Mouse (Mus musculus) left cerebral cortex, postnatal 36 days (tissue): ENCODE data around the gene Zfand3. TPM values are rescaled to one million over a fixed set of nuclear protein-coding genes. Genes with fewer than 3 reads are reported as not detected.
A peak's percentile ranks its signal among the peaks of the same experiment; 100 is the strongest.

Source experiments
- DNase-seq, 2 experiments: peaks; one replicate each; pipeline ENCODE4 v3.0.0; 2021 to 2022; ENCODE audit warnings: low spot score in 2 of 2, mixed read lengths in 1 of 2
- intact Hi-C: fragments of 180-260 bp; cut with DNase I; formaldehyde crosslinking; loops from one replicate; pipeline ENCODE4 v1.15.1; 2025
- total RNA-seq, 2 experiments: library from RNA; stranded (reverse); gene quantifications; 2 replicates each; pipeline ENCODE4 v1.2.3; 2021

Gene Zfand3
- total RNA-seq, 2 experiments from 2014 or later: 107 to 120 TPM

DNA sequence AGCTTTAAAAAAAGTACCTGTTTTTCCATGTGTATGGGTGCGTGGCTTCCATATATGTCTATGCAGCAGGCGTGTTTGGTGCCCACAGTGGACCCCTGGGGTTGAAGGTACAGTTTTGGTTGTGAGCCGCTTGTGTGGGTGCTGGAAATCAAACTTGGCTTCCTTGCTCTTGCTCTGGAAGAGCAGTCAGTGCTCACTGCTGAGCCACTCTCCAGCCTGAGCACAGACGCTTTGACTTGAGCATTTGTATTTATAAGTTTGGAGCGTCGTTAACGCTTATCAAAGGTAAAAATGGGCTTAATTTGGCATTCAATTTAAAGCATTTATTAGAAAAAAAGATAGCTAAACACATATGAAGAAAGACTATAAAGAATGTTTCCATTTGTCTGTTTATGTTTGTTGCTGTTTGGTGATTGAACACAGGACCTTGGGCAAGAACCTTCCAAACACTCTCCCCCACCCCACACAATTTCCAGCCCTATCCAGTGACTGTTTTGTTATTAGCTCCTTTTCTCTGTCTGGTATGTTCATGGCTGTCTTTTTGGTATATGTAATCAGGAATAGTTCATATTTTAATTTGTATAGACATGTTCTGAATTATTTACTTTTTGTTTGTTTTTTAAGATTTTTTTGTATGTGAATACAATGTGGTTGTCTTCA is 38.8 kb downstream of the Zfand3 start:
- no peak for DNase-seq

DNA sequence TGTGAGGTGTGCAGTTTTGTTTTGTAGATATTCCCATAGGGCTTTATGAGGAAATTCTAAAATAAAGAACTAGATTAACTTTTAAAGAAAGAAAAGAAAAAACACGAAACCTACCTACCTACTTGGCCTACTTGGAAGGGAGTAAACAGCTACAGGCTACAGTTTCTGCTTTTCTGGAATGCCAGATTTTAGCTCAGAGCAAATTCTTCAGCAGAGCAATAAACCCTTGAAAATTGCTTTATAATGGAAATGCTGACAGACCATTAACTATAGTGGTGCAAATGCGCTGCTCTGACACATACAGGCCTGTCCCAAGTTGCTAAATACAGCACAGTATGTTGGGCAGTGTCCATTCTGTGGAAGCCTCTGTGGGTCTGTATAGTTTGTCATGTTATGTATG is 40.6 kb downstream of the Zfand3 start:
- no peak for DNase-seq
- intact Hi-C loops: no loop called here

More for the DNA sequence above, 38.8 kb downstream of the Zfand3 start:
- intact Hi-C loops: no loop called here

DNA sequence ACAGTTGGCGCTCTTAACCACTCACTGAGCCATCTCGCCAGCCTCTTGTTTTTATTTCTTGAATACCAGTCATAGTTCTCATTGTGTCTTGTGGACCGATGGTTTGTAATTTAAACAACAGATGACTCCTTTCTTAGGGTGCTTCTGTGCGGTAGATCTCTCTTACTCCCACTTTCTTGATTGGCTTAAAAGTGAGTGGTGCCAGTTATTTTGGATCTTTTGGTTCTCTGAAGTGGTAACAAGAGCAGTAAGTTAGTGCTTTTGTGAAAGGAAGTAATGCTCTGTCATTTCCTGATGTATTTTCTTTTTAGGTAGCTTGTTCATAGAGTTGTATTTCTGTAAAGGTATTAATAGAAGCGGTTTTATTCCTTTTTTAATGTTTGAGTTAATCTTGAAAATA is 42.1 kb downstream of the Zfand3 start:
- intact Hi-C loops: no loop called here
- DNase-seq: no peak

DNA sequence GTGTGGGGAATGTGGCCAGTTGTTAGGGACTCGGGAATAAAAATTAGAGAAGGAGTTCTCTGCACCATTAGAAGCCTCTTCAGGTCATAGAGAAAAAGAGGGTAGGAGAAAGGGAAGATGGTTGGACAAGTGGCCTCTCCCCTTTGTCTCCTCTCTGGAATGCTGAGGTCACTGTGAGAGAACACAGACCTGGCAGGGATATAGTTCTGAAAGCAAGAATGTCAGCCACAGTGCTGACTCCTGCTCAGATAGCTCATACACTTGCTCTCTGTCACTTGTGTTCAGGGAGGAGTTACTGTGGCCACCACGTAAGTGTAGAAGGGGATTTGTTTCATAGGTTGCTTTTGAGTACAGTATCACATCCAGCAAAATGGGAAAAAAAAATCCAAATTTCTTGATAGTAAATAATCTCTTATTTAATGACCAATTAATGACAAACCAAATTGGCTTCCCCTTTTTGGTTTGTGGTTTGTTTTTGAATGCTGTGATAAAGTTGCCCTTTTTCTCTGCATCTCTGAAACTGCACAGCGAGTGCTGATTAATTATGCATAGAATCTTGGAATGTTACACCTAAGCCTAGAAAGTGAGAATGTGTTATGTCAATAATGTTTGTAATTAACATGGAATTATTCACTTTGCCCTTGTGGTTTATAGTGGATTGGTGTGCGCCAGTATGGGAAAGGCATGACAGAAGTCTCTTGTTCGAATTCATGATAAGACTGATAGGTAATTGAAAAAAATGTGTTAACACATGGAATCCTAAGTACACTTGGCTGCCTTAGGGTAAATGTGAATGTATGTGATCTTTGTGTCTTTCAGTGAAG is 47.2 kb downstream of the Zfand3 start:
- DNase-seq: no peak
- intact Hi-C loops: no loop called here

DNA sequence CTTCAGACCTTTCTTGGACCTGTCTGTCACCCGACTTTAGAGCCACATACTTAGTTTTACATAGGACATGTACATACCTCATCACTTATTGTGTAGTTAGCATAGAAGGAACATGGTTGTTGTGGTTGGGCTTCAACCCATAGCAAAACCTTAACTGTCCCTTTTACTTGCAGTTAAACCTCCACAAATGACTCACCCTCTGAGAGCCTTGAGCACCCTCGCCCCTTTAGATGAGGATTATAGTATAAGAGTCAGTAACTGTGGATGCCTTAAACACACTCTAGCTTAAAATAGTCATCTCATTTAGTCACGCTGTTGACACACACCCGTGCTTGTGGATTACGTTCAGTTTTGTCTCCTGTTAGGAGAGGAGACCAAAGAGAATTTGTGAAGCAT is 47.8 kb downstream of the Zfand3 start:
- no peak for DNase-seq
- intact Hi-C loops: no loop called here

DNA sequence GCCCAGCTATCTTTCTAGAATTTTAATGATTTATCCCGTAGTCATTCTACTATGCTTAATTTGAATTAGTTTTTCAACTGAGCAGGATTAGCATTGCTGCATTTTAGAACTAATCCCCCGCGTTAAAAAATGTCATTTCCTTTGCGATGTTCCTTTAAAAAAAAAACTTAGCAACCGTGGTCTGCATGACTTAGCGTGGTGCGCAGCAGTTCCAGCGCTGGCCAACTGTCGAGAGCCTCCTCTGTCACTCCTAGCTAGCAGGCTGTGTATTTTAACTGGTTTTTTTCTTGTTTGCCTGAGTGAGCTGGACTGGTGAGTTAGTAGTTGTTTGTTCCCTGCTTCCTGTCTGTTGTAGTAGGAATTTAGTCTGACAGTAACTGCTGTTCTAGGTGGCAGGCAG is 48.9 kb downstream of the Zfand3 start:
- peak; percentile 23 to 43 for DNase-seq
- intact Hi-C loops: no loop called here

DNA sequence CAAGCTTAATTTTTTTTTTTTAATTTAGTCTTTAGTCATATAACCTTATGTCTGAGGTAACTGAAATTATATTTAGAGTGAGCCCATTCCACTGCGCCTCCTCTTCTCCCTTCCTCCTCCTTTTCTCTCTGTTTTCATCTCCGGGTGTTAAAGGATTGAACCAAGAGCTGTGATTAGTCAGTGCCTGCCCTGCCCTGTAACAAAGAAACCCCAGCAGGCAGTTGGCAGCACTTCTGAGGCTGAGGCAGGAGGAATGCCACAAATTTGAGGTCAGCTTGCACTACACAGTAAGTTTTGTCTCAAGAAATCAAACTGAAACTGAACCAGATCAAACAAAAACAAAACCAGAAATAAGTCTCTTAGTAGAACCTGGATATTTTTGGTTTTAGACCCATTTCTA is 49.3 kb downstream of the Zfand3 start:
- no peak for DNase-seq
- intact Hi-C loops: no loop called here

DNA sequence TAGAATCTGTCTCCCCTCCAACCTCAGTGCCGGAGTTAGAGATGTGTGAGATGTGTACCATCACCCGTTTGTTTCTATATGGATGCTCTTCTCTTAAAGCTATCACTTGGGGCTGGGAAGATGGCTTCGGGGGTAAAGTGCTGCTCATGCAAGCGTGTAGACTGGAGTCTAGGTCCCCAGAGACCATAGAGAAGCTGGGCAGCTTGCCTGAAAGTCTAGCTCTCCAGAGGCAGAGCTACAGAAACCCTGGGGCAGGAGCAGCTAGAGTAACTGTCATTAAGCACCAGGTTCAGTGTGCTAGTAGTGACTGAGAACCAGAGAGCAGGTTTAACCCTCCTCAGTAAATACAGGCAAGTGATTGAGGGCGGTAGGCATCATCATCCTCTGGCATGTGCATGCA is 51.7 kb downstream of the Zfand3 start:
- DNase-seq: no peak
- intact Hi-C loops: no loop called here

DNA sequence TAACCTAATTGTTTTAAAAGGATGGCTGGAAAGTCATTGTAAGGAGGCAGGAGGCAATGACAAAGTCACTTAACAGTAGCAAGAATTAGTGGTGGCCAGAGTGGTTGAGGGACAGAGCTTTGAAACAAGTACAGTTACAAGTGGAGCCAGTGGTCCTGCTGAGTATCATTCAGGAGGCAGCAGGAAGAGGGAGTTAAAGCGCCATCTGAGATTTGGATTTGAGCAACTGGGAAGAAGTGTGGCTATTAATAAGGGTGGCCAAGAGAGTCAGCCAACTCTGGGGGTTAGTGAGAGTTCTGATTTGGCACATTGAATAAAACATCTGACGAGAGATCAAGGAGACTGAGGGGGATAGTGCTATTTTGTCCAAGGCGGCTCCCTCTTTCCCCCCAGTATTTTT is 54.1 kb downstream of the Zfand3 start:
- intact Hi-C loops: no loop called here
- DNase-seq: no peak

DNA sequence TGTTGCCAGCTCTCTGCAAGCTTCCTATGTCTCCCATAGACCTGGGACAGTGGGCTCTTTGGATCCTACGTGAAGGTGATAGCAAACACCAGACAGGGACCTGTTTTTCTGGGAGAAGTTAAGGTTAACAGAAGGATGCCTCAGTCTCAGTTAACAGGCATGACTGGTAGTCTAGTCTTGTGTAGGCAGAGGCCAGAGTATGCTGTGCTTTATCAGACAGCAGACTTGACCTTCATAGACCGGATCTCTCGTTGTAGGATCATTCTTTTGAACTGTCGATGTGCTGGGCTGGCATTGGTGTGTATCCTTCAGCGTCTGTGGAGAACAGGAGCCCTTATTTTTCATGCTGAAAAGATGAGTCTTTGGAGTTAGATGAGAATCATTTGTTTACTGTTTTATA is 54.5 kb downstream of the Zfand3 start:
- intact Hi-C loops: no loop called here
- DNase-seq: no peak

DNA sequence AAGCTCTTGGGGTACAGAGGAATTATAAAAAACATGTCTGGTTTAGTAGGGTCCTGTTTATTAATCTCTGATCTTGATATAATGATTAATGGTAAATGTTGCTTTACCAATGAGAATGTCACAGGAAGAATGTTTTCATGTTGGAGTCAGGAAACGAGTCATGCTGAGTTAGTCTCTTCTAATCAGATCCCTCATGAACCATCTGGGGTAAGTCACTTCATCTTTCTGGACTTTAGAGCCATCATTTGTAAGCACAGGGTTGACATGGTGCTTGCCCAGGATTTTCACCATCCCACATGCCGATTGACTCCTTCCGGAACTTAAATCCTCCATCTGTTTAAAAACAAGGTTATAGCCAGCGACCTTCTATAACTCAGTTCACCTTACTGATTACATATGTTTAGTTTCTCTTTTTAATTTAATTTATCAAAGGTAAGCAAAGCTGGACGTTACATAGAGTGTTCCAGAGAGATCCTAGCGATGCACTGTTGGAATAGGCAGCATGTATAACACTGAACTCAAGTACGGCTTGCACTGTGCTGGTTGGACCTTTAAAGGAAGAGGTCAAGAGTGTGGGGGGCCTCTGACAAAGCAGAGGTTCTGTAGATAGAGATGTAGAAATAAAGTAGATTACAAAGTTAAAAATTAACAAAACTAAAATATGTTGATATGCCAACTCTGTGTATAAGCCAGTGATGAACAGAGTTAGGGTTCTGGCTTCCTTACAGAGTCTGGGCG is 56.7 kb downstream of the Zfand3 start:
- DNase-seq: no peak
- intact Hi-C loops: no loop called here

DNA sequence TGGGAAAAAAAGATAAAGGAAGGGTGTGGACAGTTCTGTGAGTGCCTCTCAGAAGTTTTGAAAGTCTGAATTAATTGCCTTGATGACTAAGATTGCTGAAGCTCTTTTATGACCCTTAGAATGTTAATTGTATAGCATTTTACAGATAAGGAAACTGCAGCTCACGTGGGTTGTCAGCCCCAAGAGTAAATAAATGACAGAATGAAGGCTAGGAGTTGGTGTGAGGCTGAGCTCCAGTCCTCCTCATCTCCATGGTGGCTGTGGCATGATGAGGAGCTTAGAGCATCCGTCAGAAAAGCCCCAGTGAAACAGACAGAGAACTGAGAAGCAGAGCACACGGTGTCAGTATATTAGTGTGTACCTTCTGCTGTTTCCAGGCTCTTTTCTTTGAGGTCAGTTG is 59.3 kb downstream of the Zfand3 start:
- intact Hi-C loops: no loop called here
- no peak for DNase-seq

DNA sequence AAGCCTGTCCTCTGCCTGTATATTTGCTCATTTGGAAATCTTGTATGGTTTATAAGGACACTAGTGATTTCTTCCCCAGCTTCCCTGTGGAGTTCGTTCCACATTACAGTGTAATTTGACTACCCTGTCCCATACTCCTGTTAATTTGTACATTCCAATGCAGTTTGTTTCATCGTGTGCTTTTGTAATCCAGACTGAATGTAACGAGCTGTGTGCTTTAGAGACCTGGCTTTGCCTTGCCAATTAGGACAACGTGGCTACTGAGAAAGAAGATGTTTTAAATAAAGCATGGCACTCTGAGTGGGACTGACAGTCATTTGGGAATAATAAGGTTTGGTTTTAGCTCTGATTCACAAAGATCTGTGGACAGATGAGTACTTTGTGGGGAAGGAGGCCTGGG is 60.2 kb downstream of the Zfand3 start:
- no peak for DNase-seq
- intact Hi-C loops: no loop called here

DNA sequence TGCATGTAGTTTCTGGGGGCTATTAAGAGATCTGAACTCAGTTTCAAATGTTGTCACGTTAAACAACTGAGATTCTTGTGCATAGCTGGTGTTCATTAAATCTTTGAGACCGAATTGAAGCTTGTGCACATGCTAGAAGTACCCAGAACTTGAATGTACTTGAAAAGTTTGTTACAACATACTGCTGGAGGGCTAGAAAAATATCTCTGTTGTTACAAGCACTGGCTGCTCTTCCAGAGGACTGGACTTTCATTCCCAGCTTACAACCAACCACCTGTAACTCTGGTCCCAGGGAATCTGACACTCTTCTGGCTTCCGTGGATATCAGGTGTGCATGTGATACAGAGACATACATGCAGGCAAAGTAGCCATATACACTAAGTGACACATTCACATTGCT is 65.2 kb downstream of the Zfand3 start:
- no peak for DNase-seq
- intact Hi-C loops: no loop called here

DNA sequence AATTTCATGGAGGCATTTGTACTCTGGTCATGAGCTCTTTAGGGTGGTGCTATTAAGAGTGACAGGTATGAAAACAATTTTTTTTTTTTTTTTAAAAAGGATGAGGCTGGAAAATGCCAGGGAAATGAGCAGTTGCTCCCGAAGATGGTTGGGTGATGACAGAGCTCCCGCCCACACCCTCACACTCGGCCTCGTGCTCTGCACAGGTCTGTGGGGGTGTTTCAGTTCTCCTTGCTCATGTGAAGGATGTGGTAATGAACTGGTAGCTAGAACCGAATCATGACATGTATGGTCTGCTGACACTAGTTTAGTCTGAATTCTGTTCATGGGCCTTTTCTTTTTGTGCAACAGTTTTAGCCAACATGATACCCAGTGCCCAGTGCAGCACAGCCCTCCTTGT is 66.1 kb downstream of the Zfand3 start:
- intact Hi-C loops: no loop called here
- DNase-seq: peak in 1 of 2 experiments; percentile 24

DNA sequence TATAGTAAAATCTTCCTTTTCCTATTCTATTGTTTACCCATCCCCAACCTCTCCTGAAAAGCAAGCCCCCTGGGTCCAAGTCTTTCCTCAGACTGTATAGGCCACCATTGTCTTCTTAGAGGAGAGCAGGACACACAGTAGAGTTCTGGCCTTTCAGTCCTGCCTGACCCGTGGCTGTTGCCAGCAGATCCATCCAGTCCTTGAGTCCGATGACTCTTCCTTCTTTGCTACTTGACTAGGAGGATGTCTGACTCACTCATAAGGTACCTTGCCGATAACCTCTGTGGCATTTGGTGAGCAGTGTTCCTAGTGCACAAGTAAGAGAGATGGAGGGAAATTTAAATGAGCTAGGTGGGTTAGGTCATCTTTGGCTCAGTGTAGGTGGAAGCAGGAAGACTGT is 68.1 kb downstream of the Zfand3 start:
- DNase-seq: no peak
- intact Hi-C loops: no loop called here

DNA sequence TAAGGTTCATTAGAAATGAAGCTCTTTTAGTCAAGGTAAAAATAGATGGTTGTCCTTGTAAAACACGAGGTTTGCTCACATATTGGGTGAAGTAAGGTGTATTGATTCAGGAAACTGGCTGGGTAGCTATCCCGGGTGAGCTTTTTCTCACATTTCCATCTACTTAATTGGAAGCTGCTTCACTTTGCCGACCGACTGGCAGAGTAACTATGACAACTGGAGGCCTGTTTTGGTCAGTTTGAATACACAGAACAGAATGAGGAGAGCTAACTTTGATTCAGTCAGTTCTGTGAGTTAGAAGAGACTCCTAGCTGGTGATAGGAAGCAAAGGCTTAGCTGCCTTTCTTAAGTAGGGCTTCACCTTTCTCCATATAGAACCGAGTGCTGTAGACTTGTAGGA is 71.4 kb downstream of the Zfand3 start:
- no peak for DNase-seq
- intact Hi-C loops: no loop called here

DNA sequence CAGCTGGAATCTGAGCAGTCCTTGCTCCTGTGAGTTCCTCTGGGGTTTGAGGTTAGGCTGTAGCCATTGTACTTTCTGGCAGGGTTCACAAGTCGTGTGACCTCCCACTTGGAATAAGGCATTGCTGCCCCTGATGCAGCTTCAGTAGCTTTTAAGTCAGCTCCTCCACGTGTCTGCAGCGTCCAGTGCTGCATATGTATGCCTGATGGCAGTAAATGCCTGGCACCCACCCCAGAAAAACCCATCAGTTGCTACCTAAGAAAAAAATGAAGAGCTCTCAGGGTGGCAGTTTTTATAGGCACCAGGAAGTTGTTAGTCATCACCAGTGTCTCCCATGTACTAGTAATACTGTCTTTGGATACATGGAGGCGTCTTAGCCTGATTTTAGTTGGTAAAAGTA is 79.5 kb downstream of the Zfand3 start:
- peak; percentile 68 for DNase-seq
- intact Hi-C loops: no loop called here

DNA sequence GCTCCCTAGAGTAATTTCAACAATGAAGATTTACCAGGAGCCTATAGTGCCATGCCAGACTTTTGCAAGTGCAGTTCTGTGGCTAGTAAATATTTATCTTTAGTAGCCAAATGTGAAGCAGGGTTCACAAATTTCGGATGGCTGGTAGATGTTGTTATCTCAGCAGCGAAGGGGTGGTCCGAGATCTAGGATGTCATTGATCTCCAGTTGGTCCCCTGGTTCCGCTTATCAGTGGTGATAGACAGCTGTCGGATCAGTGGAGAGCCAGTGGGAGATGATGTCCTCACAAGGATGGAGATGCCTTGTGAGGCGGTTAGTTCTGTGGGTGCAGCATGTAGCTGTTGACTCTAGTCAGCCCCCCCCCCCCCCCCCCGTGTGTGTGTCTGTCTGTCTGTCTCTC is 82.2 kb downstream of the Zfand3 start:
- intact Hi-C loops: no loop called here
- no peak for DNase-seq

DNA sequence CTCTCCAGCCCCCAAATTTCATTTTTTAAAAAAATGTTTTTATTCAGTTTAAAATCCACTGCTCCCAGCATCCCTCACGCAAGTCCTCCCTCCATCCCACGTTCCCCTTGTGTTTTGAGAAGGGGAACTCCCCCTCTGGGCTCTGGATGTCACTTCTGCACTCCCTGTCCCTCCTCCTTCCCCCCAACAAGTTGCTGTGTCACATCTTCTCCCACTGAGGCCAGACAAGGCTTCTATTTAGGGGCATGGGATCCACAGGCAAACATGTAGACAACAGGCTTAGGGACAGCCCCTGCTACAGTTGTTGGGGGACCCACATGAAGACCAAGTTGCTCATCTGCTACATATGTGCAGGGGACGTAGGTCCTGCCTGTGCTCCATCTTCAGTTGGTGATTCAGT is 83.9 kb downstream of the Zfand3 start:
- intact Hi-C loops: no loop called here
- DNase-seq: no peak

DNA sequence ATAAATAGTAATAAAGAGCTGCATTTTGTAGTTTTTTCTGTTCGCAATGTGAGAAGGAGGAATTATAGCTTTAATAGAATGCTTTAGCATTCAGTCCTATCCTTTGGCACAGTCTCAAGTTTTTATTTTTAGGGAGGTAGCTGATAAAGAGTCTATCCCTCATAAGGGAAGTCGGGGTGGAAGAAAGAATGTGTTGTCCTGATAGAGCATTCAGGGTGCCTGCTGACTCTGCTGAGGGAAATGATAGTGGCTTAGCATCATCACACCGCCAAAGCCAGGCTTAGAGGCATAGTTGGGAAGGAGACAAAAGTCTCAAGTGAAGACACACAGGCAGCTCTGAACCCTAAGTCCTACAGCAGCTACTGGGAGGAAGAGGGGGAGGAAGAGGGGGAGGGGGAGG is 85.9 kb downstream of the Zfand3 start:
- intact Hi-C loops: no loop called here
- no peak for DNase-seq
